Mouse (Mus musculus) kidney, embryonic 14.5 days (tissue): ENCODE results near the gene Rab35. TPM values are rescaled to one million over a fixed set of nuclear protein-coding genes. Genes with fewer than 3 reads are reported as not detected.

Experiments used
- ATAC-seq: fragments of 200-750 bp; cut with Nextera tagmentation; 2 replicates; pipeline ENCODE4 v1.8.0; 2017; ENCODE audit warnings: moderate number of reproducible peaks, mild to moderate bottlenecking, moderate TSS enrichment, moderate library complexity; ENCODE audit not compliant: low FRiP score, low TSS enrichment
- H3K27ac ChIP-seq: fragments of 300-500 bp; sonication (generic); 2 replicates; pipeline ENCODE4 v1.5.1; 2014; ENCODE audit warnings: low read depth, mild to moderate bottlenecking, low read length, moderate library complexity, mixed read lengths
- H3K27me3 ChIP-seq: fragments of 300-500 bp; sonication (generic); 2 replicates; pipeline ENCODE4 v1.6.1; 2014; ENCODE audit warnings: mild to moderate bottlenecking, low read length; ENCODE audit not compliant: control insufficient read depth, insufficient read depth
- H3K36me3 ChIP-seq: fragments of 300-500 bp; sonication (generic); 2 replicates; pipeline ENCODE4 v1.6.1; 2014; ENCODE audit warnings: low read length, mixed read lengths; ENCODE audit not compliant: control insufficient read depth, insufficient read depth
- H3K4me1 ChIP-seq: fragments of 300-500 bp; sonication (generic); 2 replicates; pipeline ENCODE4 v1.6.1; 2014; ENCODE audit warnings: low read length, mixed read lengths; ENCODE audit not compliant: control insufficient read depth, insufficient read depth
- H3K4me2 ChIP-seq: fragments of 300-500 bp; sonication (generic); replicated peaks from 2 replicates; pipeline ENCODE4 v1.6.1; 2014; ENCODE audit warnings: low read depth, mild to moderate bottlenecking, low read length
- H3K4me3 ChIP-seq: fragments of 300-500 bp; sonication (generic); 2 replicates; pipeline ENCODE4 v1.5.1; 2014; ENCODE audit warnings: mild to moderate bottlenecking, low read length
- H3K9ac ChIP-seq: fragments of 300-500 bp; sonication (generic); 2 replicates; pipeline ENCODE4 v1.6.1; 2014; ENCODE audit warnings: low read depth, mild to moderate bottlenecking, low read length, moderate library complexity
- H3K9me3 ChIP-seq: fragments of 300-500 bp; sonication (generic); 2 replicates; pipeline ENCODE4 v1.6.1; 2016; ENCODE audit warnings: low read length; ENCODE audit not compliant: control insufficient read depth
- WGBS: fragments of 180-500 bp; shearing (Covaris S2); extraction: QIAGEN DNeasy Blood & Tissue Kit; methylation state at CpG from one replicate; pipeline ENCODE4 v1.1.7; 2014; 5-methylcytosine and 5-hydroxymethylcytosine counted together
- polyA plus RNA-seq: library from polyadenylated mRNA; unstranded; fragments of >200 nt; fragmentation: Nextera tagmentation; extraction: Ambion mirVana; gene quantifications from 2 replicates; pipeline ENCODE4 v1.2.1, GENCODE M21; 2014

The Rab35 gene
- polyA plus RNA-seq, 1 experiment from 2014 or later: 18.6 TPM

GRCm38 (mm10) chr5:115653776-115654175 is 22.1 kb downstream of the Rab35 start:
- Histone ChIP-seq H3K27me3 (no peaks in the 10 kb centered on the region), H3K4me2 (no peak overlapping the region), H3K36me3 (no peaks in the 10 kb centered on the region), H3K4me3 (no peak overlapping the region), H3K9ac (no peak overlapping the region), H3K27ac (no peak overlapping the region), H3K4me1 (peaks cover 13% of the 10 kb centered on the region; the same call in 1 of the 2 replicates), H3K9me3 (no peaks in the 10 kb centered on the region)
- WGBS: 86% methylated on average over 12 of the region's 12 CpGs
- no peak for ATAC-seq

GRCm38 (mm10) chr5:115656677-115657076 is 25.0 kb downstream of the Rab35 start:
- 67% methylated on average over 6 of the region's 6 CpGs for WGBS

GRCm38 (mm10) chr5:115657234-115657633 is 25.5 kb downstream of the Rab35 start:
- Histone ChIP-seq H3K27ac (no peak overlapping the region), H3K36me3 (no peaks in the 10 kb centered on the region), H3K9me3 (no peaks in the 10 kb centered on the region), H3K9ac (no peak overlapping the region), H3K4me3 (no peak overlapping the region), H3K4me2 (no peak overlapping the region), H3K4me1 (peaks cover 4% of the 10 kb centered on the region; the same call in 1 of the 2 replicates), H3K27me3 (no peaks in the 10 kb centered on the region)
- ATAC-seq: no peak
- 78% methylated on average over 1 of the region's 1 CpGs for WGBS

More at GRCm38 (mm10) chr5:115656677-115657076, 25.0 kb downstream of the Rab35 start:
- ATAC-seq: no peak
- Histone ChIP-seq H3K4me1 (peaks cover 8% of the 10 kb centered on the region; the same call in 1 of the 2 replicates), H3K4me3 (no peak overlapping the region), H3K9ac (no peak overlapping the region), H3K4me2 (no peak overlapping the region), H3K9me3 (no peaks in the 10 kb centered on the region), H3K36me3 (no peaks in the 10 kb centered on the region), H3K27ac (no peak overlapping the region), H3K27me3 (no peaks in the 10 kb centered on the region)

- no peak overlapping the region for H3K9ac ChIP-seq
- no peak for ATAC-seq
- H3K4me3 ChIP-seq: no peak overlapping the region
- H3K27me3 ChIP-seq: no peaks in the 10 kb centered on the region
- H3K4me2 ChIP-seq: no peak overlapping the region
- H3K36me3 ChIP-seq: no peaks in the 10 kb centered on the region
- no peaks in the 10 kb centered on the region for H3K4me1 ChIP-seq
- WGBS: 69% methylated on average over 6 of the region's 6 CpGs
- no peaks in the 10 kb centered on the region for H3K9me3 ChIP-seq
- H3K27ac ChIP-seq: no peak overlapping the region
Measured at GRCm38 (mm10) chr5:115658352-115658751, 26.6 kb downstream of the Rab35 start.

- H3K9me3 ChIP-seq: no peaks in the 10 kb centered on the region
- 0 out of 2 replicates have a peak, but pooled peaks cover 2% of the 10 kb centered on the region for H3K4me1 ChIP-seq
- no peak overlapping the region for H3K9ac ChIP-seq
- no peak overlapping the region for H3K27ac ChIP-seq
- H3K4me2 ChIP-seq: no peak overlapping the region
- no peak overlapping the region for H3K4me3 ChIP-seq
- no peak for ATAC-seq
- no peaks in the 10 kb centered on the region for H3K27me3 ChIP-seq
- 71% methylated on average over 22 of the region's 22 CpGs for WGBS
- H3K36me3 ChIP-seq: no peaks in the 10 kb centered on the region
Measured at GRCm38 (mm10) chr5:115662658-115663057, 30.9 kb downstream of the Rab35 start.

- no peak overlapping the region for H3K9ac ChIP-seq
- no peaks in the 10 kb centered on the region for H3K9me3 ChIP-seq
- WGBS: 66% methylated on average over 8 of the region's 8 CpGs
- H3K4me3 ChIP-seq: no peak overlapping the region
- H3K36me3 ChIP-seq: no peaks in the 10 kb centered on the region
- no peaks in the 10 kb centered on the region for H3K27me3 ChIP-seq
- no peak overlapping the region for H3K27ac ChIP-seq
- no peak overlapping the region for H3K4me2 ChIP-seq
- no peak for ATAC-seq
- 0 out of 2 replicates have a peak, but pooled peaks cover 12% of the 10 kb centered on the region for H3K4me1 ChIP-seq
Measured at GRCm38 (mm10) chr5:115666366-115667065, 34.8 kb downstream of the Rab35 start.

GRCm38 (mm10) chr5:115667210-115667609 is 35.5 kb downstream of the Rab35 start:
- Histone ChIP-seq H3K36me3 (no peaks in the 10 kb centered on the region), H3K4me2 (no peak overlapping the region), H3K27me3 (no peaks in the 10 kb centered on the region), H3K27ac (no peak overlapping the region), H3K9me3 (no peaks in the 10 kb centered on the region), H3K4me1 (0 out of 2 replicates have a peak, but pooled peaks cover 12% of the 10 kb centered on the region), H3K9ac (no peak overlapping the region), H3K4me3 (no peak overlapping the region)
- ATAC-seq: no peak
- WGBS: 82% methylated on average over 8 of the region's 8 CpGs

- Histone ChIP-seq H3K27ac (no peak overlapping the region), H3K4me1 (0 out of 2 replicates have a peak, but pooled peaks cover 12% of the 10 kb centered on the region), H3K36me3 (no peaks in the 10 kb centered on the region), H3K9me3 (no peaks in the 10 kb centered on the region), H3K9ac (no peak overlapping the region), H3K27me3 (no peaks in the 10 kb centered on the region), H3K4me2 (no peak overlapping the region), H3K4me3 (no peak overlapping the region)
- WGBS: 11% methylated on average over 7 of the region's 7 CpGs
- no peak for ATAC-seq
Measured at GRCm38 (mm10) chr5:115667894-115668293, 36.2 kb downstream of the Rab35 start.

GRCm38 (mm10) chr5:115668986-115669385 is 37.3 kb downstream of the Rab35 start:
- no peak overlapping the region for H3K4me3 ChIP-seq
- WGBS: 81% methylated on average over 12 of the region's 12 CpGs
- ATAC-seq: no peak

More at GRCm38 (mm10) chr5:115668986-115669385, 37.3 kb downstream of the Rab35 start:
- 0 out of 2 replicates have a peak, but pooled peaks cover 12% of the 10 kb centered on the region for H3K4me1 ChIP-seq
- H3K27me3 ChIP-seq: no peaks in the 10 kb centered on the region
- H3K9me3 ChIP-seq: no peaks in the 10 kb centered on the region
- H3K9ac ChIP-seq: no peak overlapping the region
- H3K36me3 ChIP-seq: no peaks in the 10 kb centered on the region
- H3K4me2 ChIP-seq: no peak overlapping the region
- H3K27ac ChIP-seq: no peak overlapping the region
